Mouse (Mus musculus) midbrain, postnatal 0 days (tissue): ENCODE measurements around the gene Fcor. TPM values are rescaled to one million over a fixed set of nuclear protein-coding genes. Genes with fewer than 3 reads are reported as not detected.

Source experiments
- ATAC-seq: fragments of 200-750 bp; cut with Nextera tagmentation; 2 replicates; pipeline ENCODE4 v1.8.0; 2017; ENCODE audit warnings: moderate number of reproducible peaks, mild to moderate bottlenecking, moderate TSS enrichment, moderate library complexity; ENCODE audit not compliant: low FRiP score
- DNase-seq: peaks from one replicate; pipeline ENCODE4 v3.0.0-alpha.2; 2015; ENCODE audit warnings: low spot score
- H3K27ac ChIP-seq: fragments of 300-500 bp; sonication (generic); 2 replicates; pipeline ENCODE4 v1.5.1; 2014; ENCODE audit warnings: low read depth, mild to moderate bottlenecking, low read length, mixed read lengths
- H3K27me3 ChIP-seq: fragments of 300-500 bp; sonication (generic); 2 replicates; pipeline ENCODE4 v1.6.1; 2014; ENCODE audit warnings: low read length, control low read depth, mixed read lengths; ENCODE audit not compliant: insufficient read depth
- H3K36me3 ChIP-seq: fragments of 300-500 bp; sonication (generic); 2 replicates; pipeline ENCODE4 v1.6.1; 2014; ENCODE audit warnings: low read length, control low read depth, mixed read lengths; ENCODE audit not compliant: insufficient read depth
- H3K4me1 ChIP-seq: fragments of 300-500 bp; sonication (generic); 2 replicates; pipeline ENCODE4 v1.6.1; 2014; ENCODE audit warnings: mild to moderate bottlenecking, control low read depth, antibody characterized with exemption, low read length, mixed read lengths; ENCODE audit not compliant: insufficient read depth
- H3K4me2 ChIP-seq: fragments of 300-500 bp; sonication (generic); 2 replicates; pipeline ENCODE4 v1.6.1; 2014; ENCODE audit warnings: low read depth, mild to moderate bottlenecking, low read length, mixed read lengths; ENCODE audit not compliant: poor library complexity, severe bottlenecking
- H3K4me3 ChIP-seq: fragments of 300-500 bp; sonication (generic); 2 replicates; pipeline ENCODE4 v1.5.1; 2014; ENCODE audit warnings: low read depth, mild to moderate bottlenecking, low read length, moderate library complexity
- H3K9ac ChIP-seq: fragments of 300-500 bp; sonication (generic); replicated peaks from 2 replicates; pipeline ENCODE4 v1.6.1; 2014; ENCODE audit warnings: mild to moderate bottlenecking, low read length, moderate library complexity, mixed read lengths; ENCODE audit not compliant: poor library complexity, severe bottlenecking
- H3K9me3 ChIP-seq: fragments of 300-500 bp; sonication (generic); 2 replicates; pipeline ENCODE4 v1.6.1; 2016; ENCODE audit warnings: low read length, control low read depth
- CTCF ChIP-seq: IDR thresholded peaks from 2 replicates; pipeline ENCODE4 v1.5.1; 2016; ENCODE audit warnings: antibody characterized with exemption, mild to moderate bottlenecking
- WGBS: fragments of 180-500 bp; shearing (Covaris S2); extraction: QIAGEN DNeasy Blood & Tissue Kit; methylation state at CpG from one replicate; pipeline ENCODE4 v1.1.7; 2014; 5-methylcytosine and 5-hydroxymethylcytosine counted together
- polyA plus RNA-seq: library from polyadenylated mRNA; unstranded; fragments of >200 nt; fragmentation: Nextera tagmentation; extraction: Ambion mirVana; gene quantifications from 2 replicates; pipeline ENCODE4 v1.2.1, GENCODE M21; 2015
- total RNA-seq: library from RNA; depleted of rRNA; stranded (reverse); fragments of >200 nt; gene quantifications from 2 replicates; pipeline ENCODE4 v1.2.3, GENCODE M21; 2014

Gene Fcor
- total and polyA plus RNA-seq, 2 experiments from 2014 or later, result 20.3 to 33.3 TPM

DNA sequence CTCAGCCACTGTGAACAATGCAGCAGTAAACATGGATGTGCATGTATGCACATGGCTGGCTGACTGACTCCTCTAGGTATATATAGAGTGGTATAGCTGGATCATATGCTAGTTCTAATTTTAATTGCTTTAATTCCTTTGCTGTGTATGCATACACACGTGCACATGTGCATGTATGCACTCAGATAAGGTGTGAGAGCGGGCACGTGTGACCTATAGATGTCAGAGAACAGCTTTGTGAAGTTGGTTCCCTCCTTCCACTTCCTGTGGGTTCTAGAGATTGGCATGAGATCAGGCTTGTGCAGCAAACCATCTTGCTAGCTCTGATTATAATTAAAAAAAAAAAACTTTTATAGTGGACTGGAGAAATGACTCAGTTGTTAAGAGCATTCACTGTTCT lies 19.3 kb downstream of the Fcor start:
- H3K4me3 ChIP-seq, result no peak overlapping the region
- no peak overlapping the region for H3K27ac ChIP-seq
- DNase-seq (no peak), ATAC-seq (no peak)
- no peak overlapping the region for H3K9ac ChIP-seq
- H3K36me3 ChIP-seq, result no peaks in the 10 kb centered on the region
- TF ChIP-seq CTCF, result no peak
- H3K4me2 ChIP-seq, result no peak overlapping the region
- no peaks in the 10 kb centered on the region for H3K9me3 ChIP-seq
- H3K27me3 ChIP-seq, result no peaks in the 10 kb centered on the region
- H3K4me1 ChIP-seq, result no peaks in the 10 kb centered on the region
- 66% methylated on average over 3 of the region's 3 CpGs for WGBS

DNA sequence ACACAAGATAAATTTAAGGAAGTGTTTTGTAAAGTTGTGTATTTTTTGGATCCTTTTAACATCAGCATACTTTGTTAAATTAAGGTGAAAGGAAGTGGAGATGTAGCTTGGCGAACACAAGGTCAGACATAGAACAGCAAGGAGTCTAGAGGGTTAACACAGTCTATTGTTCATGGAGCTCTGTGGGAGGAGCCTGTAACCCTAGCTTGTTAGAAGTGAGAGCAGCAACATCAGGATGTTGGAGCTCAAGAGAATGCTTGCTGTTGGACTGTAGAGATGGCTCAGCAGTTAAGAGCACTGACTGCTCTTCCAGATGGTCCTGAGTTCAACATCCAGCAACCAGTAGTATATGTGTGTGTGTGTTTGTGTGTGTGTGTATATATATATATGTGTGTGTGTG lies 23.2 kb downstream of the Fcor start:
- Histone ChIP-seq H3K9ac (no peak overlapping the region), H3K27me3 (no peaks in the 10 kb centered on the region), H3K9me3 (no peaks in the 10 kb centered on the region), H3K27ac (no peak overlapping the region), H3K4me1 (no peaks in the 10 kb centered on the region), H3K4me3 (no peak overlapping the region), H3K4me2 (no peak overlapping the region), H3K36me3 (no peaks in the 10 kb centered on the region)
- DNase-seq (no peak), ATAC-seq (no peak)
- 32% methylated on average over 1 of the region's 1 CpGs for WGBS
- no peak for TF ChIP-seq CTCF

DNA sequence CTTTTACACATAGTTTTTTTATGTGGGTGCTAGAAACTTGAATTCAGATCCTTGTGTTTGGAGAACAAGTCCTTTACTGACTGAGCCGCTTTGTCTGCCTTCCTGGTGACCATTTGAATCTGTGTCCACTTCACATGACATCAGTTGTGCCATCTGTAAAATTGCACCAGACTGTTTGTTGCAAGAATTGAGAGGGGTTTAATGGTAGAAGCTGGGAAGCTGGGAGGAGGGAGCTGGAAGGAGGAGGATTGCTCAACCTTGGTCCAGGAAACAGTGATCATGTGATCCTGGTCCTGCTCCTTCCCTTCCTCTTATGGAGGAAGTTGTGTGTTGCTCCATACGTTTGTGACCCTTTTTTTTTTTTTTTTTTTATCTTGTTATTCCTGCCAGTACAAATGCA lies 23.9 kb downstream of the Fcor start:
- DNase-seq, result no peak
- TF ChIP-seq CTCF, result no peak
- H3K4me1 ChIP-seq, result no peaks in the 10 kb centered on the region

DNA sequence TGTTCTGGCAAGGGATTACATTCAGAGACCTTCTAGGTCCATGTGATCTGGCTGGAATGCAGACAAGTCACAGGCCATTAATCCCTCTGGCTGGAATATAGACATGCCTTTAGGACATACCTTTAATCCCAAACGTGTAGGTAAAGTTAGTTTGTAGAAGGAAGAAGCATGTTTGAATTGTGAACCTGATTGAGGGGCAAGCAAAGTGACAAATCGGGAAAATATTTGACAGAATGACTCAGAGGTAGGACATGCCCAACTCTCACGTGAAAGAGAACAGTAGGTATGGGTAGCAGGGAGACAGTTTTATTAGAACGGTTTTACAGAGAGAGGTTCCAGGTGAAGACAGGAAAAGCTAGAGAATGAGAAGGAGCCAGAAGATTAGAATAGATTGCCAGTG lies 24.6 kb downstream of the Fcor start:
- no peak for TF ChIP-seq CTCF
- no peak overlapping the region for H3K4me3 ChIP-seq
- no peak overlapping the region for H3K27ac ChIP-seq
- ATAC-seq (no peak), DNase-seq (no peak)
- H3K36me3 ChIP-seq, result no peaks in the 10 kb centered on the region
- H3K9me3 ChIP-seq, result no peaks in the 10 kb centered on the region
- no peaks in the 10 kb centered on the region for H3K27me3 ChIP-seq
- no peak overlapping the region for H3K9ac ChIP-seq
- no peak overlapping the region for H3K4me2 ChIP-seq
- 82% methylated on average over 4 of the region's 4 CpGs for WGBS
- no peaks in the 10 kb centered on the region for H3K4me1 ChIP-seq

More for the DNA sequence above, 23.9 kb downstream of the Fcor start:
- H3K27me3 ChIP-seq, result no peaks in the 10 kb centered on the region
- ATAC-seq, result no peak
- H3K36me3 ChIP-seq, result no peaks in the 10 kb centered on the region
- no peak overlapping the region for H3K9ac ChIP-seq
- H3K27ac ChIP-seq, result no peak overlapping the region
- no peaks in the 10 kb centered on the region for H3K9me3 ChIP-seq
- H3K4me2 ChIP-seq, result no peak overlapping the region
- no peak overlapping the region for H3K4me3 ChIP-seq
- 69% methylated on average over 2 of the region's 2 CpGs for WGBS

DNA sequence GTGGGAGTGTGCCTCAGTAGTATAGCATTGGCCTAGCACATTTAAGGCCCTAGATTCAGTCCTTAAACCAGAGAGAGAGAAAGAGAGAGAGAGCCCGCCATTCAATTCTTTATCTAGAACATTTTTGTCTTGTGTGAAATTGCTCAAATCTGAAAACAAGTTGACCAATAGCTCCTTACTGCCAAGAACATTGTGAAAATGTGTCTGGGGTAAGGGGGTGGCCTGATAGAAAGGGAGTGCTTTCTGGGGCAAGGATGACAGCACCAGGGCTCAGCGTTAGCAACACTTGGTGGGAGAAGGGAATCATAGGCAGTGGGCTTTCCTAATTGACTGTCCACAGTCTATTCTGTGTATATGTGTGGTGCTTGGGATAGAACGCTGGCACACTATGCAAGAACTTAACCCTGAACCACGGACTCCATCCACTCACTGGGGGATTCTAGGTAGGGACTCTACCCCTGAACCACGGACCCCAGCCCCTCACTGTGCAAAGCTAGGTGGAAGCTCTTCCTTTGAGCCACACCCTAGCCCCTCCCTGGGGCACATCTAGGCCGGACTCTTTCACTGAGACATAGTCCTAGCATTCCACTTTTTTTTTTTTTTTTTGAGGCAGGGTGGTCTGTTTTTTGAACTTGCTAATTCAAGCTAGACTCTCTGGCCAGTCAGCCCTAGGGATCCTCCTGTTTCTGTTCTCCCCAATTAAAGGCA lies 25.2 kb downstream of the Fcor start:
- no peaks in the 10 kb centered on the region for H3K4me1 ChIP-seq
- H3K4me3 ChIP-seq, result no peak overlapping the region
- 87% methylated on average over 6 of the region's 6 CpGs for WGBS
- no peaks in the 10 kb centered on the region for H3K9me3 ChIP-seq
- no peaks in the 10 kb centered on the region for H3K36me3 ChIP-seq
- H3K27ac ChIP-seq, result no peak overlapping the region
- H3K4me2 ChIP-seq, result no peak overlapping the region
- H3K27me3 ChIP-seq, result no peaks in the 10 kb centered on the region
- ATAC-seq (no peak), DNase-seq (no peak)
- no peak overlapping the region for H3K9ac ChIP-seq
- TF ChIP-seq CTCF, result no peak

DNA sequence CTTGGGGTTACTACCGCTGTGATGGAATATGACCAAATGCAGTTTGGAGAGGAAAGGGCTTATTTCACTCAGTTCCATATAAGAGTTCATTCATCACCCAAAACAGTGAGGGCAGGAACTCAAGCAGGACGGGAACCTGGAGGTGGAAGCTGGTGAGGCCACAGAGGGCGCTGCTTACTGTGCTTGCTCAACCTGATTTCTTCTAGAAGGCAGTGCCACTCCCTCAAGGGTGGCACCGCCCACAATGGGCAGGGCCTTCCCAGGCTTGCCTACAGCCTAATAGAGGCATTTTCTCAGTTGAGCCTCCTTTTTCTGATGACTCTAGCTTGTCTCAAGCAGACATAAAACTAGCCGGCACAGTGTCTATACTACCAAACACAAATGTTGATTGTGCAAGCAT lies 26.4 kb downstream of the Fcor start:
- Histone ChIP-seq H3K4me3 (no peak overlapping the region), H3K4me2 (no peak overlapping the region), H3K9ac (no peak overlapping the region), H3K4me1 (no peaks in the 10 kb centered on the region), H3K27me3 (no peaks in the 10 kb centered on the region), H3K9me3 (no peaks in the 10 kb centered on the region), H3K27ac (no peak overlapping the region), H3K36me3 (no peaks in the 10 kb centered on the region)
- ATAC-seq (no peak), DNase-seq (peak; percentile 10)
- 18% methylated on average over 5 of the region's 5 CpGs for WGBS
- no peak for TF ChIP-seq CTCF
